Mouse (Mus musculus) G1E (cell line): Measurements from ENCODE around the gene Fsip1. TPM values are rescaled to one million over a fixed set of nuclear protein-coding genes. Genes with fewer than 3 reads are reported as not detected.

Experiments
- ATAC-seq: 2 replicates; pipeline ENCODE4 v1.8.0; 2016; ENCODE audit warnings: mild to moderate bottlenecking; ENCODE audit not compliant: insufficient number of reproducible peaks, poor library complexity, low FRiP score, severe bottlenecking; ENCODE audit errors: extremely low read depth
- DNase-seq: peaks from one replicate; pipeline ENCODE4 v3.0.0; 2012; ENCODE audit warnings: low spot score
- H3K27me3 ChIP-seq: 2 replicates; pipeline ENCODE4 v1.6.1; 2012; ENCODE audit warnings: mild to moderate bottlenecking, low read length, inconsistent platforms; ENCODE audit not compliant: insufficient read depth
- H3K36me3 ChIP-seq: replicated peaks from 2 replicates; pipeline ENCODE3; 2012; ENCODE audit warnings: mild to moderate bottlenecking, inconsistent platforms
- H3K4me1 ChIP-seq: 2 replicates; pipeline ENCODE4 v1.6.1; 2012; ENCODE audit warnings: low read depth, low read length, inconsistent platforms, mixed read lengths; ENCODE audit not compliant: insufficient read depth
- H3K4me3 ChIP-seq: 2 replicates; pipeline ENCODE4 v1.5.1; 2012; ENCODE audit warnings: low read depth, mild to moderate bottlenecking, inconsistent platforms, low read length, moderate library complexity, mixed read lengths
- H3K9me3 ChIP-seq: replicated peaks from 2 replicates; pipeline ENCODE4 v1.6.1; 2012; ENCODE audit warnings: inconsistent platforms
- CTCF ChIP-seq: IDR thresholded peaks from 2 replicates; pipeline ENCODE4 v1.5.1; 2012; ENCODE audit warnings: low read depth, low read length, inconsistent platforms, mixed read lengths
- GATA1 ChIP-seq: IDR thresholded peaks from 2 replicates; pipeline ENCODE4 v1.6.1; 2012; ENCODE audit warnings: borderline replicate concordance, low read length, inconsistent platforms, mixed read lengths
- GATA2 ChIP-seq: IDR thresholded peaks from 2 replicates; pipeline ENCODE4 v1.6.1; 2012; ENCODE audit warnings: low read depth, low read length, inconsistent platforms, borderline replicate concordance
- POLR2AphosphoS5 ChIP-seq: IDR thresholded peaks from 2 replicates; pipeline ENCODE4 v1.6.1; 2012; ENCODE audit warnings: low read depth, low read length, inconsistent platforms; ENCODE audit not compliant: insufficient replicate concordance
- TAL1 ChIP-seq: conservative IDR thresholded peaks from 2 replicates; pipeline ENCODE4 v1.6.1; 2012; ENCODE audit warnings: low read depth, low read length, inconsistent platforms, mixed read lengths
- polyA plus RNA-seq: library from polyadenylated mRNA; stranded (reverse); fragments of >175 nt; gene quantifications from 2 replicates; pipeline ENCODE4 v1.2.3, GENCODE M21; 2012
- total RNA-seq, 2 experiments: library from RNA; stranded (forward) in 1 of 2; stranded (reverse) in 1 of 2; fragments of 200-1000 nt in 1 of 2; fragments of >200 nt in 1 of 2; fragmentation: Nextera tagmentation in 1 of 2; gene quantifications; 2 replicates each; pipeline ENCODE4 v1.2.3; 2014 to 2017

The Fsip1 gene
- total and polyA plus RNA-seq, 3 experiments, result 0.27 TPM; not detected in 2

DNA sequence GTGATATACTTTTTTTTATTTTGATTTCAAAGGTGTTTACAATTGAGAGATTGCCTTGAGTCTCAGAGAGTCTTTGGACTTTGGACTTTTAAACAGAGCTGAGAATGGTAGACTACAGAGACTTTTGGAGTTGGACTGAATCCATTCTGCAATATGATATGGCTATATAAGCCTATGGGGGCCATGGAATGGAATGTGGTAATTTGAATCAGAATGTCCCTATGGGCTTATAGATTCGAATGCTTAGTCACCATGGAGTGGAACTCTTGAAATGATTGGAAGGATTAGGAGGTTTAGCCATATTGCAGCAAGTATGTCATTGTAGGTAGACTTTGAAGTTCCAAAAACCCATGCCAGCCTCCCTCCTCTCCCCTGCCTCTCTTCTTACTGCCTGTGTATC, 88.5 kb downstream of the Fsip1 start:
- Histone ChIP-seq H3K4me1 (no peaks in the 10 kb centered on the region), H3K36me3 (no peaks in the 10 kb centered on the region), H3K27me3 (no peaks in the 10 kb centered on the region), H3K9me3 (peaks cover 3% of the 10 kb centered on the region; the same call in 1 of the 2 replicates), H3K4me3 (no peak overlapping the region)
- DNase-seq, result no peak
- ATAC-seq, result no peak
- no peak for TF ChIP-seq POLR2AphosphoS5
- no peak for TF ChIP-seq TAL1
- TF ChIP-seq GATA2, result no peak
- no peak for TF ChIP-seq CTCF
- no peak for TF ChIP-seq GATA1

DNA sequence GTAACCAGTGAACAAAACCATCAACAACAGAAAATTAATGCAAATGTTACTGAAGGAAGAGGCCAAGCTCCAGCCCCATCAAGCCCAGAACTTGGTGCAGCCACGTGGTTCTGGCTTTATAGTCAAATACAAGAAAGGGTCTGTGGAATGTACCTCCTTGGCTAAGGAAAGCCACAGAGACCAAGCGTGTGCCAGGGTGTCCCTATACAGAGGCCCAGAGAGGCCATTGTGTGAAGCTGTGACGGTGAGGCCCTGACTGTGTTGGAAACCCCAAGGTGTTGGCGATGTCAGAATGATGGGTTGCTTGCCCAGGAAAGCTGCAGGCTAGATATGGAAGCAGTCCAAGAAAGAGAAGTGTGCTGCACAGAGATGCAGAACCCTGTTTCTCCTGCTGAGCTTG, 89.0 kb downstream of the Fsip1 start:
- TF ChIP-seq CTCF (no peak), POLR2AphosphoS5 (no peak), GATA1 (no peak), TAL1 (no peak), GATA2 (no peak)
- ATAC-seq (no peak), DNase-seq (no peak)
- Histone ChIP-seq H3K9me3 (peaks cover 4% of the 10 kb centered on the region; the same call in 1 of the 2 replicates), H3K36me3 (no peaks in the 10 kb centered on the region), H3K4me3 (no peak overlapping the region), H3K4me1 (no peaks in the 10 kb centered on the region), H3K27me3 (no peaks in the 10 kb centered on the region)

DNA sequence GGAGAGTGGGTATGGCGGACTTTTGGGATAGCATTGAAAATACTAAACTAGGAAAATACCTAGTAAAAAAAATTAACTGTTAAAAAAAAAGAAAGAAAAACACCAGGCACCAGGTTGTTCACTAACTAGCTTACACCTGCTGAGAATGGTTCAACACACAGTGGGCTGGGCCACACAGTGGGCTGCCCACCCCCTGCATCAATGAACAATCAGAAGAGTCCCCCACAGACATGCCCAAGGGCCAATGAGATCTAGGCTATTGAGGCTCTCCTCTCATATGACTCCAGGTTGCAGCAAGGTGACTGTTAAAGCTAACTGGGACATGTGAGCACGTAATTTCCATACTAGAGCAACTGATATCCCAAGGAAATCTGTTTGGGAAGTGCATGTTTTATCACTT, 91.1 kb downstream of the Fsip1 start:
- no peak overlapping the region for H3K4me3 ChIP-seq
- no peak for DNase-seq
- ATAC-seq, result no peak
- no peaks in the 10 kb centered on the region for H3K27me3 ChIP-seq
- no peaks in the 10 kb centered on the region for H3K4me1 ChIP-seq
- TF ChIP-seq GATA1 (no peak), GATA2 (no peak), POLR2AphosphoS5 (no peak), CTCF (no peak)
- H3K9me3 ChIP-seq, result peaks cover 4% of the 10 kb centered on the region; the same call in 1 of the 2 replicates
- no peaks in the 10 kb centered on the region for H3K36me3 ChIP-seq

DNA sequence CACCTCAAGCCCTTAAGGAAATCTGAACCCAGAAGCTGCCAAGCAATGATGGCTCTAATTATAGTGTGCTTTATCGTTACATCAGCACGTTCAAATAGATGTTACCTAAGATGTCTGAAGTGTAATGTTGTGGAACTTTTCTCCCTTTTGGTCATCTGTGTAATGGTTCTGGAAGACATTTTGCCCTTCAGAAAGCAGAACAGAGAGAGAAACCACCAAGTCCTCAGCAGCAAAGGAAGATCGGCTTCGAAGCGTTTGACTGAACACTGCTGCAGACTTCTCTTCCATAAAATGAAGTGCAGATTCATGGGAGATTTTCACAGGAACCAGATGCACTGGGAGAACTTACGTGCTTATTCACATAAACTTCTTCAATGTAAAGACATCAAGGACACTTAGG, 92.6 kb downstream of the Fsip1 start:
- ATAC-seq, result no peak
- DNase-seq, result no peak
- TF ChIP-seq POLR2AphosphoS5 (no peak), GATA2 (no peak), TAL1 (no peak)
- no peaks in the 10 kb centered on the region for H3K27me3 ChIP-seq
- H3K9me3 ChIP-seq, result peaks cover 4% of the 10 kb centered on the region; the same call in 1 of the 2 replicates
- H3K4me1 ChIP-seq, result no peaks in the 10 kb centered on the region
- H3K4me3 ChIP-seq, result no peak overlapping the region
- no peaks in the 10 kb centered on the region for H3K36me3 ChIP-seq

DNA sequence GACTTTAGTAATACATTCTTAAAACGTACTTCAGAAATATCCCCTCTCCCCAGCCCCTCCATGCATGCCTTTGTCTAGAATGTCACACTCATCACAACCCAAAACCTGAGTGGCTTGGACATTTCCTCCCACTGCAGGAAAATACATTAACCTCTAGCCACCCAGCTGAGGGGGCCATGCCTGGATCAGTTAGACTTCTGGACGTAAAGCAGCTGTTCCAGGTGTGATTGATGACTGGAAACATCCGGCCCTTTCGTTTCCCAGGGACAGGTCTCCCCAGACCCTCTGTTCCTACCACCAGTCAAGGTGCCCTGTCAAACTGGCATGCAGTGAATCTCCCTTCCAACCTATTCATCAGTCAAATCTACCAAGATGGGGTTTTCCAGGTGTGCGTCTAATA, 94.3 kb downstream of the Fsip1 start:
- ATAC-seq (no peak), DNase-seq (no peak)
- TF ChIP-seq GATA2, result no peak
- TF ChIP-seq CTCF, result no peak
- no peak for TF ChIP-seq POLR2AphosphoS5
- TF ChIP-seq TAL1, result no peak
- TF ChIP-seq GATA1, result no peak
- H3K27me3 ChIP-seq, result no peaks in the 10 kb centered on the region
- 0 out of 2 replicates have a peak, but pooled peaks cover 4% of the 10 kb centered on the region for H3K9me3 ChIP-seq
- no peaks in the 10 kb centered on the region for H3K36me3 ChIP-seq
- no peaks in the 10 kb centered on the region for H3K4me1 ChIP-seq
- H3K4me3 ChIP-seq, result no peak overlapping the region

DNA sequence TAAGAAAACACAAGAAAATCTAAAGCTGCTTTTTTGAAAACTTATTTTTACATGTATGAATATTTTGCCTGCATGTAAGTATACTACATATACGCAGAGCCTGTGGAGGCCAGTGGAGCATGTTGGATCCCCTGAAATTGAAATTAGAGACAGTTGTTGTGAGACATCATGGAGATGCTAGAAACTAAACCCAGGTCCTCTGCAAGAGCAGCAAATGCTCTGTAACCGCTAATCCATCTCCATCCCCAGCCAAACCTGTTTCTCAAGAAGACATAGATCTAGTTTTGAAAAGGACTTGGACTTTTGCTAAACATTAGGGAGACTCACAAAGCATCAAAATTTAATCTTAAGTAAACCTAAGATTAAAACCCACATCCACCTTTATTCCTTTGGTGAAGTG, 95.8 kb downstream of the Fsip1 start:
- Histone ChIP-seq H3K4me1 (no peaks in the 10 kb centered on the region), H3K36me3 (no peaks in the 10 kb centered on the region), H3K27me3 (no peaks in the 10 kb centered on the region), H3K4me3 (no peak overlapping the region), H3K9me3 (0 out of 2 replicates have a peak, but pooled peaks cover 4% of the 10 kb centered on the region)
- no peak for DNase-seq
- TF ChIP-seq POLR2AphosphoS5 (no peak), CTCF (no peak), TAL1 (no peak), GATA2 (no peak), GATA1 (no peak)
- ATAC-seq, result no peak
